Mouse (Mus musculus) regulatory T cell (primary cell): ENCODE measurements at regions not wholly inside any gene's neighbourhood (a gene's known extent, or its start where the extent isn't known, plus 50 kb on each side); places are given as distances from the start of the nearest gene placed in this dataset.
"Not testable (repeated sequence)": the region's sequence is repeated elsewhere in the genome, so short reads cannot be mapped to it uniquely, and the experiment has no call there.

Source experiments
- in situ Hi-C: fragments of 300-600 bp; cut with MboI, MseI; formaldehyde crosslinking; loops from one replicate; pipeline ENCODE4 v1.15.1; 2025; ENCODE audit warnings: high pct_unique_total_duplicates

DNA sequence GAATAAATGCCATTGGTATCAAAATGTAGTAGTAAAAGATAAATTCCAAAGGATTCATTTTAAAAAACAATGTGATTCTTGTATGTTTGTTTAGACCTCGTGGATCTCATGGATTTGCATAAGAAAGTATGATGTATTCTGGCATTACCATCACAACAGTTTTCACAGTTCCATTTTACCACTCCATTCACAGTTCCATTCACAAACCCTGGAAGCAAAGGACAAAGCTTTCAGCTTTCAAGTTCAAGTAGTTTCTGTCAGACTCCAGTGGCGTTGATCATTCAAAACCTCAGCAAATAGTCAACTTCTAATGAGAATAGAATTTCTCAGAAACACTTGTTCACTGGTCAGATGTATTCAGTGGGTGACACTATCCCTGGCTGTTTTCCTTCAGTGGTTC, 1157.9 kb upstream of the Cntn5 start:
- in situ Hi-C loops = no loop called here

DNA sequence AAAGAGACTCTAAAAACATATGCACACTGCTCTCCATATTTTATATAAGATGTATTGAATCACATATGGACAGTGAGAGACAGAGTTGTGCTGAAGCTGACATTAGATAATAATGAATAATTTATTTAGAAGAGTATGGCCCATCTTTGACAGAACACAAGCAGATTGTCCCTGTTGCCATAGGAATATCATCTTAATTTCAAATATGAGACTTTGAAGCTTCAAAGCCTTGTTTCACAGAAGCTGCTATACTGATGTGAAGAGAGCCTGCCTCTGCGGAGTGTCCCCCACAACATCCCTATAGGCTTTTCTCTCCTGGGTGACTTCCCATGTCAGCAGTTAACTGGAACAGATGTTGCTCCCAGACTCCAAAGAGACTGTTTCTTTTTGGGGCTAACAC, 1147.9 kb upstream of the Cntn5 start:
- in situ Hi-C loops = no loop called here

DNA sequence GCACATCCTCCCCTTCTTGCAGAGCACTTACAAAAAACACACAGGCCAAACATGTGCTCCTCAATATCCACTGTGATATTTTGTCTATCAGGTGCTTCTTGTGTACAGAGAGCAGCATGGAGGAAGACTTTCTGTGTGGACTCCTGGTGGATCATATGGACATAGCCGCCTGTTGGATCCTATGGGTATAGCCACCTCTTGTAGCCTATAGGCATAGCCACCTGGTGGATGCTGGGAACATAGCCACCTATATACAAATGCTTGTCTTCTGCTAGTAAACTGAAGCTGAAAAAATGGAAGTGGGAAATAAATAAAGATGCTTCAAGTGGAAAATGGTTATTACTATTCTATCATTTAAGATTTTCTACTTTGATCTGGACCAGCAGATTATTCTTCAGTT, 1111.4 kb upstream of the Cntn5 start:
- in situ Hi-C loops = no loop called here

DNA sequence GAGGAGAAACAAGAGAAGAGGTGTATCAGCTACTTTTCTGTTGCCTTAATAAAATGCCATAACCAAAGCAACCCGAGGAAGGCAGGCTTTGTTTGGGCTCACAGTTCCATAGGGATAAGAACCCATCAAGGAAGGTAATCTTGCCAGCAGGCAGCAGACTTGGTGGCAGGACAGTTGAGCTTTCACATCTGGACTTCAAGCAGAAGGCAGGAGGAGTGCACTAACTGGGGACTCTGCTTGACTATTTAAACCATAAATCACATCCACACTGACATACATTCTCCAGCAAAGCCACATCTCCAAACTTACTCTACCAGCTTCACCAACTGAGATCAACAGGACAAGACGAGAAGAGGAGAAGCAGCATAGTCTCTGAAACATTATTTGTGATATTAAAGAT, 1094.0 kb upstream of the Cntn5 start:
- in situ Hi-C loops = no loop called here

DNA sequence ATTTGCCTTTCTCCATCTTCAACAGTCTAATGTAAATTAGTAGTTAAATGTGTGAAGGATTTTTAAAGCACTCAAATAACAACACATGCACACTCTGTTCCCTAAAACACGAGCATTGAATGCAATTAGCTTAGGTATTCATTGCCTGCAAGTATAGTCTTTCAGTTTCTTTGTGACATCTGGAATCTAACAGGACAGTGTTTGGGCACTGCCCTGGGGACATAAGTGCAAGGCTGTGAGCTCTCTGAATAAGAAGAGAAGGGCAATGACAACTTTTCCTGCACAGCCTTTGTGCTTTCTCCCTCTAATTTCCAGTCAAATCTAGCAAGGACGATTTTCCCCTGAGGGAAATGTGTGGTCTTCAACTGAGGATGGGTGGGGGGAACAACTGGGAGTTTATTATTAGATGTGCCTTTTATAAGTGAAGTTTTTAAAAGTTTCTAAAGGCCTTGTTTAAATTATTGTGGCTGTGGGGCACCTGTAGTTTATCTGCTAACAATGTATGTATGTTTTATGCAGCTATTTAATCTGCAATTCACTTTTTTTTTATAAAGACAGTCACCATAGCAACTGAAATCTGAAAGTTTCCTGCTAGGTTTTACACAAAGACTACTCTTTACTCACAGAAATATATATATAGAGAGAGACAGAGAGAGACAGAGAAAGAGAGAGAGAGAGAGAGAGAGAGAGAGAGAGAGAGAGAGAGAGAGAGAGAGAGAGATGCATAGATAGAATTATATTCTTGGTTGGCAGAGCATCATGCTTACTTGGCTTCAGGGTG, 1077.7 kb upstream of the Cntn5 start:
- in situ Hi-C loops = no loop called here

DNA sequence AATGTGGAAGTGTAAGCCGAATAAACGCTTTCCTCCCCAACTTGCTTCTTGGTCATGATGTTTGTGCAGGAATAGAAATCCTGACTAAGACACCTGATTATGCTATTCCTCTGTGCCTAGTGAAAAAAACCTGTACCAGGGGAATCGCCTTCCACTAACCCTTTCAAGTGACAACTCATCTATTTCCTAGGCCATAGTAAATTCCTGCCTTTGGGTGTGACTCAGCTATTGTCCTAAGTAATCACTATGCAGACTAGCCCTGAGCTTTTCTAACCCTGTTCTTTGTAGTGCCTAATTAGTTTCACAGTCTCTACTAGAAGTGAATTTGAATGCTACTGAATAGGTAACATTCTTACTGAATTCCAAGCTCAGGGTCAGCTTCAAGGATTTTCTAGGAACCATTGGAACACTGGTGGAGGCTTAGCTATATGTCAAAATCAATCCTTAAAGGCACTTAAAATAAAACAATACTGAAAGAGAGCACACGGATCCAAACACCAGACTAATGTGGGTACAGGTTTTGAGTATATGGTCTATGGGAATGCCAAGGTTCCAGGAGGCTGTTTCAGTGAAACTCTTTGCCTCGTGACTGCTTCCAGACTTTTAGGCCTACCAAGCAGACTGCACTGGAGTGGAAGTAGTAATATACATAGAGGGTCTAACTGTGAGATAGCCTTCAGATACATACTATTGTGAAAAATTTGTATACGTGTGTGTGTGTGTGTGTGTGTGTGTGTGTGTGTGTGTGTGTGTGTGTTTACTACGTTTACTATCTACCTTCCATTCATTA, 1036.3 kb upstream of the Cntn5 start:
- in situ Hi-C loops = not testable (repeated sequence)

DNA sequence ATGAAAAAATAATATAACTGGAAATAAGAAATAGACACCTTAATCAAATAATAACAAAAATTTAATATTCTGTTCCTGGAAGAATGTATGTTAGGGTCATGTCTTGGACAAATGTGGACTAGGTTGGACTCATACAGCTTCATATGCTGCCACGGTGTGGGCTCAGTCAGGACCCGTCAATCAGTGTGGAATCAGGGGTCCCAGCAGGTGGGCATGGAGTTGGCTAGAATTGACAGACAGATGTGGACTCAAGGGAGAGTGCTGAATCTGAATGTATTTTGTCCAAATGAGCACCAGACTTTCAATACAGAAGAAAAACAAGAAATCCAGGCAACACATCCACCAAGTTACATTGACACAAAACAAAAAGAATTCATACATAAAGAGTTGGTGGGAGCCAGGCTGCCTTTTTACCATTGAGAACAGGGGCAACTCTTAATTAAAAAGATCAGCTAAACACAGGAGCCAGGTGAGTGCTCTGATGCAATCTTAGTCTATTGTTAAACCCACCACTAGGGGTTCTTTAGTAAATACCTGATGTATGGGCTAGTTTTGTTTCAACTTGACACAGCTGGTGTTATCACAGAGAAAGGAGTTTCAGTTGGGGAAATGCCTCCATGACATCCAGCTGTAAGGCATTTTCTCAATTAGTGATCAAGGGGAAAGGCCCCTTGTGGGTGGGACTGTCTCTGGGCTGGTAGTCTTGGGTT, 1035.4 kb upstream of the Cntn5 start:
- in situ Hi-C loops = no loop called here

DNA sequence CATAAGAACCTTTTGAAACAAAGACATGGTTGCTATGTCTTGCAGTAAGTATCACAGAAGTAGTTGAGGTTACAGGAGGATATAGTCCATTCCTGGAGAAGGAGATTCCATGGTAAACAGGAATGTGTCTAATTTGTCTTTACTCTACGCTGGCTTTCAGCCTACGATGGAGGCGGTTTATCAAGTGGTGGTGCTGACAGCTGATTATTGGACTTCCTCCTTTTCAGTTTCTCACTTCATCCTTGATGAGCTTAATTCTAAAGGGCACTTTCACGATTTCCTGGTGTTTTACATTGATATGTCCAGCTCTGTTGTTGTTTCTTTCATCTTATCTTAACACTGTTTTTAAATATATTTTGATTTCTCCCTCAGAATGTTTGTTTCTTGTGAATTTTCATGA, 1020.9 kb upstream of the Cntn5 start:
- in situ Hi-C loops = no loop called here

DNA sequence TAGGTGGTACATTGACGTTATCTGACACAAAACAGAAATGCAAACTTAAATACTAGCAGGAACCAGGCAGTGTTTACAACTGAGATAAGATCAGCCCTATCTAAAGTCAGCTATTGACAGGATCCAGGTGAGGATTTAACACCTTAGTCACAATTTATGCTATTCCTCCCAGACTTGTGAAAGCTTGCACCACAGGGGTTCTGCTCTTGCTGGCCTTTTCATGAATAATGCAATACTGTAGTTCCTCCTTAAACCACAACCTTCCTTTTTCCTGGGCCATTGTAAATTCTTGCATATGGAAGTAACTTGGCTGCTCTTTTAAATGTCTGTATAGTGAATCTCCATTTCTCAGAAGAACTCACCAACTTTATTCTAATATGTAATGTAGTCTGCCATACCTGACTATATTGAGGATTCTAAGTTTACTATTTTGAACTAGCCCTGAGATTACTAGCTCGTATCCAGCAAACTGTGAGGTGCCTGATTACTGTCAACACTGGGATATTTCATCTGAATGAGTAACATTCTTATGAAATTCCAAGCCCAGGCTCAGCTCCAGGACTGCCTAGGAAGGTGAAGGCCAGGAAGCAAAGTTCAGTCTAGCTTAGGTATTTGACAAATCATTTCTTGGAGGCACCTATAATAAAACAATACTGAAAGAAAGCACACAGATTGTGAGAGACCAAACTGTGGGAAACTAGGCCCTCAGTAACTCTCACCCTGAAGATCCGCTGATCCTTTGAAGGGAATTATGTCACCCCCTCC, 1019.2 kb upstream of the Cntn5 start:
- in situ Hi-C loops = not testable (repeated sequence)

DNA sequence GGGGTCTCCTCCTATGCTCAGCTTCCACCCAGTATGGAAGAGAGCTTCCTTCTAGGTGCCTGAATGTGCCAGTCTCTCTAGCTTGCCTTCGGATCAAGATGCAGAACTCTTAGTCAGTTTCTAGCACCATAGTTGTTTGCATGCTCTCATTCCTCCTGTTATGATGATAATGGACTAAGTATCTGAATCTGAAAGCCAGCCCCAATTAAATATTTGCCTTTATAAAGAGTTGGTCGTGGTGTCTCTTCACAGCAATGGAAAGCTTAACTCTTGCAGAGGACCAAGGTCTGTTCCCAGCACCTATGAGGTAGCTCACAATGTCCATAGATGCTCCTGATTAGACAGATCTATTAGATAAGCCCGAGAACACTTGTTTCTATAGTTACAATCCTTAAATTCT, 1015.7 kb upstream of the Cntn5 start:
- in situ Hi-C loops = no loop called here

DNA sequence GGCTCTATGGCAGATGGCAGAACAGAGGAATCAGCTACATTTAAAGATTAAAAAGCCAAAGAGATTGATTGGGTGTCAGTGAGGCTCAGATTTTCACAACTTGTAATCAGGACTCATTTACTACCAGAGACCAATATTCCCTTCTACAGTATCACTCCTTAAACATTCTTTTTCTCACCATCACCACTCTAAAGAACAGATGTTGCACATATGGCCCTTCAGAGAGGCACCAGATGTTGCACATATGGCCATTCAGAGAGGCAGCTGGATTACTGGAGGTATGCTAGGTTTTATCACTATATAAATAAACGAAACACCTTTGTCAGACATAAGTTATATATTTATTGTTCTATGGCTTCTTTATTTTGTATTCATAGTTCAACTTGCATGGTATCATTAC, 993.7 kb upstream of the Cntn5 start:
- in situ Hi-C loops = no loop called here

DNA sequence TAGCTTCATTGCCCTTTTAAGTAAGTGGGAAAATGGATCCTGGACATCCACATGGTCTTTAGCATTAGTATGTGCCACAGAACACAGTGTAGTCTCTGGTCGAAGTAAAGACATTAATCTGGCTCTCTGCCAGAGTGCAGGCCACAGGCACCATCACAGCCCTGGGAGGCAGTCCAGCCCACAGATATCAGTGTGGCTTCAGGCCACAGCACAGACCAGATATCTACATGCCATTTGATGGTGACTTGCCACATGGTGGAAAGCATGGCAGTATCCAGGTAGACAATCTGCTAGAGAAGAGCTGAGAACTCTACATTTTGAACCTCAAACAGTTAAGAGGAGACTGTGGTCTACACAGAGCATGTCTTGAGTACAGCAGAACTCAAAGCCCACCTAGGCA, 981.2 kb upstream of the Cntn5 start:
- in situ Hi-C loops = loop anchor here (5.0 kb wide), 1 partner anchor 33 kb away; no protein-coding TSS in a partner anchor

DNA sequence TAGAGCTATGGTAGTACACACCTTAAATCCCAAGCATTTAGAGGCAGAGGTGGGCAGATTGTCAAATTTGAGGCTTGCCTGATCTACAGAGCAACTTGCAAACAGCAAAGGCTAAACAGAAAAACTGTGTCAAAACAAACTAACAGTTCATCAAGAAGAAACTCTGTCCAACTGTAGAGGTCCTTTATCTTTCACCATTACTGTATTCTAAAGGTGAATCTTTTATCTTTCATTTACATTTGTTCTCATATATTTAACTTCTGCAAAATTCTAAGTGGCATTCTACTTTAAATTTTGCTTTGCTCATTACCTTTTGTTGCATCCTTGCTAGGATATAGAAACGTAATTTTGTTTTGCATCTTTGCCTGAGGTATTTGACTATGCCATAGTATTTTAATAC, 967.5 kb upstream of the Cntn5 start:
- in situ Hi-C loops = no loop called here

DNA sequence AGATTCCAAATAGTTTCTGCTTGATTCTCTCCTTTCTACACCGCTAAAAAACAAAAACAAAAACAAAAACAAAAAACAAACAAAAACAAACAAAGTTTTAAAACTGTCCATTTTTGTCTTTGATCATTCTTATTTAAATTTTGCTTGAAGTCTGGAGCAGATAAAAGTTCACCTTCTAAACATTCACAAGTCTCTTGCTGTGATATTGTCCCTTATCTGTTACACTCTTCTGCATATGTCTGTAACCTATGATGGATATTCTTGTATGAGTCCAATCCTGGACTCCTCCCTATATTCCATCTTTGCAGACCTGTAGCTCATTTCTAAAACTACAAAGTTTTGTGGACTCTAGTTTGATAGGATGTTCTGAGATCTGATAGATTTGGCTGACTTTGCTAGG, 966.9 kb upstream of the Cntn5 start:
- in situ Hi-C loops = no loop called here

DNA sequence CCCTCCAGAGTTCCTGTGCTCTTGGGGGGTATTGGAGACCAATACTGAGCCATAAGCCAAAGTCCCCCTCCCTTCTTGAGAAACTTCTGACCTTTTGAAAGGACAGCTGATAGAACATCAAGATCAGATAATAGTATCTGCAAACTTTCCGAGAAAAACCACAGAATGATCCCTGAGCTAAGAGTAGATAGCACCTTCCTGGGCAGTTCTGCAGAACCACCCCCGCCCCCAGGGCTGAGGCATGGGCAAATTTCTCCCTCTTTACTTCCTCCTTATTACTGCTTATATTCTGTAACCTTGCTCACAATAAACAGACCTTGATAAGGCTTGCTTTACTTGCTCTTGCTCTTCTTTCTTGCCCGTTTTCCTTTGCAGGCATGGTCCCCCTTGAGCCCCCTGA, 944.1 kb upstream of the Cntn5 start:
- in situ Hi-C loops = not testable (repeated sequence)
